Mouse (Mus musculus): ENCODE data around the gene Ghr.

GRCm38 (mm10) chr15:3620368-3620767, 37.1 kb upstream of the Ghr start:
- TF ChIP-seq CTCF (IDR thresholded peaks at IDR 0.05; ENCODE audit: borderline replicate concordance, extremely low read depth, insufficient read depth, insufficient read length) (no peak), POLR2A (IDR thresholded peaks at IDR 0.05; ENCODE audit: borderline replicate concordance, extremely low read depth, insufficient read depth, insufficient read length, poor library complexity, severe bottlenecking) (no peak)

Measured in brain, embryonic 14.5 days (tissue).